Mouse (Mus musculus): Measurements from ENCODE around the gene Mdh1b.

Gene Mdh1b

DNA sequence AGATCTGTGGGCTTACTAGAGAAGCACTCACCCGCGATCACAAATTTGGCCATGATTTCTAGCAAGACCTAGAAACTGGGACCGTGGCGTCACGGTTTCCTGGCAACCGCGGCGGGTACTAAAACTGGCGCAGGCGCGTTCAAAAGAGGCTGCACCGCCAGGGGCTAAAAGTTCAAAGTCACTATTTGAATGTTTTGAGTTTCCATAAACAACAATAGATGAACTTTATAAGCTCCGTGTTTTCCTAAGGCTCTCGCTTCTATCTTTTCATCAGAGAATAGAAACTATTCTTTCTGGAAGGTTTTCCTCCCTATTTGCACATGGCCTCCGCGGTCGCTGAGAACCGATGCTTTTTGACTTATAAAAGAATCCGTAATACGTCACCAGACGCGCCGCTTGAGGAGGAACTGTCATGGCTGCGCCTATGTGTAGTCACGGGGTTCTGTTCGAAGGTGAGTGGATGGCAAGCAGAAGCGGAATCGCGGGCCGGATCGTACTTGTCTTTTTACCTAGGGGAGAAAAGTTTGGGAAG, at the start of gene Mdh1b, which contains the start of gene Fastkd2:
Gene Mdh1b, minus strand, starts transcription at position 79 of the 532 bp plus-strand sequence.
Gene Fastkd2, plus strand, starts transcription at position 375 of the 532 bp plus-strand sequence.
- peak; percentile 96 for DNase-seq (ENCODE audit: low spot score)

DNA sequence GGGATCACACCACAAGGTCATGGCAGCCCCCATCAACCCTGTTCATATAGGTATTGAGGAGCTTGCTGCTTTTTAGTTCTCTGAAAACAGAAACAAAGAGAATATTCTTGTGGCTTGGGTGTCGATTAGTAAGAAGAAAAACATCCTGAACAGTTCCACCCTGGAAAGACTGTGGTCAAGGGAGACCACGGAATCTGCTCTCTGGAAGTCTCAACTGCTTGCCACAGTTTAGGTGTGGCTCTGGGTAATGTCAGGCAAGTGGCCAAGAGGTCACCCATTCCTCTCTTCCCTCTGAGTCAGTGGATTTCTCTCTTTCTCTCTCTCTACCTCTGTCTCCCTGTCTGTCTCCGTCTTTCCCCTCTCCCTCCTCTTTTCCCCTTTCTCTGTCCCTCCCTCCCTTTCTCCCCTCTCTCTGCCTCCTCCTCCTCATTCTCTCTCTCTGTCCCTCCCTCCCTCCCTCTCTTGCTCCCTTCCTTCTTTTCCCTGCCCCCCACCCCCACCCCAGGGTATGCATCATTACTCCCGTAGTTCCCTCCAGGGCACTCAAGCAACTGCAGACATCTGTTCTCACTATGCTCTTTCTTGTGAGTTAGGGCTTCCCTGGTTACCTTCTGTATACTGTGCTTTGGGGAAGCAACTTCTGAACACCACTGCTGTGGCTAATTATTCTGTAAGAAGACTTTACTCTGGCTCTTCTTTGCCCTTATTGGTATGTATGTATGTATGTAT, 46.9 kb upstream of the Mdh1b start:
- no peak for DNase-seq (ENCODE audit: low spot score)

DNA sequence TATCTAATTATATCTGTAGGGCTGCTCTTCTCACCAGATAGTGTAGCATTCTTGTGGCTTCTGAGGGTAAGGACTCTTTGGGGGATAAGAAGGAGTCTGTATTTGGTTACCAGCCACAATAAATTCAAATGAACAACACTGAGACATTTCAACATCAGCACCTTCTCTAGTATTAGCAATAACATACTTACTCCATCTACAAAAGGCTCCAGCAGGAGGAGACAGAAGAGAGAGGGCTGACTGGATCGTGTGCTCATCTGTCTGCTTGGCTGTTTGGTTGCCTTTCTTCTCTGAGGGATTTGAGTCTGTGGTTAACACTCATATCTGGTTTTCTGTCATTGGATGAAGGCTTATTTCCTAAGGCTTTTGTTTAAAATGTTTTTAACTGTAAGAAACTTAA, 46.3 kb upstream of the Mdh1b start:
- DNase-seq (ENCODE audit: low spot score), result no peak

GRCm38 (mm10) chr1:63770309-63770708, 40.2 kb upstream of the Mdh1b start:
- no peak for DNase-seq (ENCODE audit: low spot score)

- no peak for DNase-seq (ENCODE audit: low spot score)
Observed at GRCm38 (mm10) chr1:63769167-63769566, 39.0 kb upstream of the Mdh1b start, which contains the start of gene 4933402D24Rik. 4933402D24Rik (minus strand) TSS chr1:63769267.

DNA sequence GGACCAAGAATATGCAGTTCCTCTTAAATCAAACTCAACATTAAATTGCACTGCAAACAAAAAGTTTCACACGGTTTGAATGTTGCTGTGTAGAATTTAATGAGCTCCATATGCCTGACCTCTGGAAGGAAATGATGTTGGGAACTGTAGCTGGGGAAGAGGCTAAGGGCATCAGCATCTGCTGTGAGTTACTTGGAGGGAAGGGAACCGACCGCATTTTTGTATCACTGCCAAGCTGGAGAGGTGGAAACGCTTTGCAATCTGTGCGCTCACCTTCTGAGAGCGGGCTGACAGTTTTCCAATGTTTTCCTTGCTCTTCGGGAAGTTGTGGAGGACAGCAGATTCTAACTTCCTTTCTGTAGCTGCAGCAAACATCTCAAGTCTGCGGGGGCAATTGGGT, 38.0 kb upstream of the Mdh1b start:
- DNase-seq (ENCODE audit: low spot score), result no peak

- no peak for DNase-seq (ENCODE audit: low spot score)
Observed at GRCm38 (mm10) chr1:63764395-63764794, 34.3 kb upstream of the Mdh1b start.

- DNase-seq (ENCODE audit: low spot score), result no peak
Observed at GRCm38 (mm10) chr1:63763881-63764386, 33.8 kb upstream of the Mdh1b start.

DNA sequence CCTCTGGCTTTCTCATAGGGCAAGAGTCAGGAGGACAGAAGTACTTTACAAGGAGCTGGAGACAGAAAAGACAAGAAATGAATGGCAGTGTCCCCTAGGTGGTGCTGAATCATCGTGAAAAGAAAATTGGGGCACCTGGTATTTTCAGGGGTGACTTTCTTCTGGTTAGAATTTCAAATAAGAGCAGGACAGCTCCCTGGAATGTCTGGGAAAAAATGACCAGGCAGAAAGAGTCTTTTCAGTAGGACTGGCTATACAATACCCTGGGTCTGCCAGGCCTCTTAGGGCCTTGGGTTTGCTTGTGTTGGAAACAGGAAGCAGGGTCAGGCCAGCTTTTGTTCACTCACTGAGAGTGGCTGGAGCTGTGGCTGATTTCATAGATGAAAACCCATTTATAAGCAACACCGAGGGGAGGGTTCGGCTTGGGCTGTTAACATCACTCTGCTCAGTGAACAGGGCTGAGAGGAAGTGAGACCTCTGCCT, 33.1 kb upstream of the Mdh1b start:
- DNase-seq (ENCODE audit: low spot score), result peak; percentile 77

DNA sequence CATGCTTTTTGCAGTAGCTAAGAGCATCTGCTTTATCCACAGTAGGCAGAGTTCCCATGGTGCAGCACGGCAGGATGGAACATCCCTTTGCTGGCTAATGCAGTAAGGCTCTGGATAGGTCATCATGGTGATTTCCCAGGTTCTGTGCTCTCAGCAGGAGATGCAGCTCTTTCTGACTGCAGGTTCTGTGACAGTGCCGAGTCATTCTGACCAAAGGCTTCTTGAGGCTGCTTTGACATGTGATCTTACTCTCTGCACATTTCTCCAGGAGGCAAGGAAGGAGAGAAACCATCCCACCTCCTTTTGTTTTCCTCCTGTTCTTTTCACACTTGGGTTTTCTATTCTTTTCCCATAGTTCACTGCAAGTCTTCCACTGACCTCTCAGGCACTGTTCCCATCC, 25.9 kb upstream of the Mdh1b start:
- no peak for DNase-seq (ENCODE audit: low spot score)

DNA sequence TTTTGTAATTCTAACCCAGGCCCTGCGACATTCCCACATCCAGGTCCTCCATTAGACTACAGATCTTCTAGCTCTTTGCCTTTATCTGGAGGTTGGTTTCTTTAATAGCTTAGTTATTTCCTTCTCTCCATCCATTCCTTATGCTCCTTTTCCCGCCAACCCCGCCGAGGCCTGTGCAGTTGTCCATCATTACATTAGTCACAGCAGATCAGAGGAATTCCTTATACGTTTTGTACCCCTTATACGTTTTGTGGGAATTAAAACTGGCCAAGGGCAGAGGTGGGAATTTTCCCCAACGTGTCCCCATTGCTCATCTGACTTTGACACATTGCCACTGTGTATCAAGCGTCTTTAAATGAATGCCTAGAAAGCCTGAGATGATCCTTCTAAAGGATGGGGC, 322 bp downstream of the Mdh1b start:
- DNase-seq (ENCODE audit: low spot score), result no peak

GRCm38 (mm10) chr1:63720161-63720560, 10.0 kb downstream of the Mdh1b start:
- DNase-seq (ENCODE audit: low spot score), result no peak

- no peak for DNase-seq (ENCODE audit: low spot score)
Observed at GRCm38 (mm10) chr1:63708876-63709275, 21.2 kb downstream of the Mdh1b start.

DNA sequence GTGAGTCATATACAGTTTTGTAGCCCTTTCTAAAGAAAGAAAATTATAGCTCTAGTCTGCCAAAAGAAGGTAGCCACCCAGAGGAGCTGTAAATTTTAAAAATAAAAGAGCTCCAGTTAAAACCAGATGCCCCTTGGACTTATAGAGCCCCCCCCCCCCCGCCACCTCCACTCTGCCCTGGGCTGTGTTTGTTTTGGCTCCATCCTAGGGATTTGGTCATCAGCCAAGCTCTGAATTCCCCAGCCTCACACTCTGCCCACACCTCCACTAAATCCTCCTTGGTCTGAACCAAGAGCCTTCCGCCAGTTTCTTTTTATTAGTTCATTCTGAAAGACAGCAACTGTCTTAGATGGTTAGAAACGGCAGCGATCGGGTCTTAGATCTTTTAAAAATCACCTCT, 24.4 kb downstream of the Mdh1b start:
- DNase-seq (ENCODE audit: low spot score), result no peak

GRCm38 (mm10) chr1:63696861-63697260, 33.3 kb downstream of the Mdh1b start:
- no peak for DNase-seq (ENCODE audit: low spot score)

DNA sequence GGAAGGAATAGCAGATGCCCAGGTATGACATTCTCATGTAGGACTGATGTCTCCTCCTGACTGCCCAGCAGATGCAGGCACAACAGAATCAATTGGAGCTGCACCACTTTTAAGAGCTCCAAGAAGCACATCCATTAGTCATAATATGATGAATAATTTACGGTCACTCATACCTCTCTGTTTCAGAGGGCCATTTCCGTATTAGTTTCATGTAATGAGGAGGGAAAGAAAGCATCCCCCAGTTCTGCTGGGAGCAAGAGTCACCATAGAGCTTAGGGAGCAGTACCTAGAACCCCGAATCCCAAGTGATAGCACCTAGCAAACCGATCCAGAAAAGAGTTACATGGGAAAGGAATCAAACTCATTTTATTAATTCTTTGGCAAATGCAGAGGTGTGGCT, 43.3 kb downstream of the Mdh1b start, which contains the start of gene Dytn:
Gene Dytn, minus strand, starts transcription at position 101 of the 400 bp plus-strand sequence.
- peak; percentile 13 for DNase-seq (ENCODE audit: low spot score)

DNA sequence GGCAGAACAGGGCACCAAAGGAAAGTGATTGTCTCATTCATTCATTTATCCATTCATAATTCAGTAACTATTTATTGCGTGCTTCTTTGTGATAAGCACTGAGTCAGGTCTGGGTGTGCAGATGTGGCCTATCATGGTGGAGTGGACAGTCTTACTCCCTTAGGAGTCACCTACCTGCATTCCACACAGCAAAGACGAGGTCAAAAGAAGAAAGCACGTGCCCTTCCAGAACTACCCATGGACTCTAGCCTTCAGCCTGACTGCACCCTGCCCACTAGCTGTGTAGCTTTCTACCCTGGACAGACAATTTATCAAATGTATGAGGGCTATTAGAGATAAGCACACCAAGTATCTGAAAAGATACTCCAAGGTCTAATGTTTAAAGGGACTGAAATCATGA, 54.1 kb downstream of the Mdh1b start:
- DNase-seq (ENCODE audit: low spot score), result no peak

DNA sequence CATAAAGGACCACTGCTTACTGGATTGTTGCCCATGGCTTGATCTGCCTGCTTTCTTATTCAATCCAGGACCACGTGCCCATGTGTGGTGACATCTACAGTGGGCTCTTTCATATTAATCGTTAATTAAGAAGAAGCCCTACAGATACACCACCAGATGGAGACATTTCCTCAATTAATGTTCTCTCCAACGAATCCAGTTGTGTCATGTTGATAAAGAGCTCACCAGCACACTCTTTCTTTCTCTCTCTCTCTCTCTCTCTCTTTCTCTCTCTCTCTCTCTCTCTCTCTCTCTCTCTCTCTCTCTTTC, 61.3 kb downstream of the Mdh1b start:
- peak; percentile 90 for DNase-seq (ENCODE audit: low spot score)

DNA sequence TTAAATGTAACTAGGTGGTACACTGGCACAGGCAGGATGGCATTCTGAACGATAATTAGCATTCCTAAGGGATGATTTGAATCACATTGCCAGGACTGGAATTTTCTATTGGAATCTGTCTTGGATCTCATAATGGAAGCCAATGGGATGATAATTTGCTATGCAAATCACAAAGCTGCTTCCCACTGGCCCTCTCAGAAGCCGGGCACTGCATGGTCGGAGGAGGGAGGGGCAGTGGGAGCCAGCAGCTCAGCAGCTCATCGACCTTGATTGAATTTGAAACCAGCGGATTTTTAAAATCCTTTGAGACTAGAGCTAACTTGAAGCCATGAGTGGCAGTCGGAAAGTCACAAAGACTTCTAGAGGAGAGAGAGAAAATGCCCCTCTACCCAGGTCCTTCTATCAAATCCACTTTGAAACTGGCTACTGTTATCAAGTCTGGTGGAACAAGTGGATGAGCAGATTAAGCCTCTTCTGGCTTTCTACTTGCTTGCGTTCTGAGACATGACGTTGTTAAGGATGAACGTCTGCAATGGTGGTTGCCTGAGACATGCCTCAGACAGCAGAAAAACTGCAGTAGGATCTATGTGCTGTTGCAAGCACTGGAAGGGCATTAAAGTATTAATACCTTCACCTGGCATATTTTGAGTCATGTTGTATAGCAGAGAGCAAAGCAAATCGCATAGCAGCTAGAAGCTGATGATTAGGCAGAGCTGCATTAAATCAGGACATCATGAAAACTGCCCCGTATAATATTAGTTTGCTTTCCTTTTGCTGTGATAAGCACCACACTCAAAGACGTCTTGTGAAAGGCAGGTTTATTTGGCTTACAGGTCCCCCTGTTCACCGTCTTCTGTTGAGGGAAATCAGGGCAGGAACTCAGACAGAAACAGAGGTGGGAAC, 61.9 kb downstream of the Mdh1b start:
- DNase-seq (ENCODE audit: low spot score), result peak; percentile 69

DNA sequence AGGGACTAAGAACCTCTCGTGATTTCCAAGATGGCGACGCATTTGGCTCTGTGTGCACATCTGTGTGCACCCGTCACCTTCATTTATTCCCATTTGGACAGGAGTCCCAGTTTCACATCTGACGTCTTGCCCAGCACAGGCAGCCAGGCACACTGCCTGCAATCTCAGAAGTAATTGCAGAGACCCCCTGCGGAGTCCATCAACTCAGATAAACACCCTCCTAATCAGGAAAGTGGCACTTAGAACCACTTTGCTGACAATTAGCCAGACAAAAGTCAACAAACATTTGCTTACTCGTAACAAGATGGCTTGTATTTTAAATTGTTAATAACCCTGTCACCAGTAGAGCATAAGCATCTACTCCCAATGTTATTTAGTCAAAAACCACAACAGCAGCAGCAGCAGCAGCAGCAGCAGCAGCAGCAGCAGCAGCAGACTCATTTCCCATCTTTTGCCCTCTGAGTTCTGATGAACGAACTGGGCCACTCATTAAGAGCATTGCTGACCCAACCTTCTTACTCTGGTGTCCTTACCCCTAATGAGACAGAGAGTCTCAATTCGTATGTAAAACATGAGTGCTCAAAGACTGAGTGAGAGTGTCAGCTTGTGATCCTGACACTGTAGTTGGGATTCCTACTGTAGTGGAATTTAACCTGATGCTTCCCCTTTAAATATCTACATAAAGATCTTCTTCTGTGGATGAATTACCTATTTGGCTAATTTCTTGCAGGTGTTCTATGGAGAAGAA, 62.7 kb downstream of the Mdh1b start:
- DNase-seq (ENCODE audit: low spot score), result peak; percentile 88

DNA sequence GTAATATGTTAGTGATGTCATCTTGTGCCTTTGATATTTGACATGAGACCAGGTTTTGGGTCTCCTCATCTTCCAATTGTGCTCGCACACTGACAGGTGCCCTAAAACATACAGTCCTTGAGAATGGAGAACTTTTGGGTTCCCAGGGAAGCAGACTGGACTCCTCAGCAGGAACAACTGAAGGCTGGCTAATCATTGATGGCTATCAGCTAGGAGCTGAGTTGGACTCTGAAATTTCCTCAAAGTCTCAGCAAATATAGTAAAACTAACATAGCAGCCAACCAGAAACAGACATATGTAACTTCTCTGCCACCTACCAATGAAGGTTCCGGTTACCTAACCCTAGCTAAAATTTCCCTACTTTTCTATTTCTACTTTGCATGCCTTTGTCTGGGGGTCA, 64.0 kb downstream of the Mdh1b start:
- no peak for DNase-seq (ENCODE audit: low spot score)

DNA sequence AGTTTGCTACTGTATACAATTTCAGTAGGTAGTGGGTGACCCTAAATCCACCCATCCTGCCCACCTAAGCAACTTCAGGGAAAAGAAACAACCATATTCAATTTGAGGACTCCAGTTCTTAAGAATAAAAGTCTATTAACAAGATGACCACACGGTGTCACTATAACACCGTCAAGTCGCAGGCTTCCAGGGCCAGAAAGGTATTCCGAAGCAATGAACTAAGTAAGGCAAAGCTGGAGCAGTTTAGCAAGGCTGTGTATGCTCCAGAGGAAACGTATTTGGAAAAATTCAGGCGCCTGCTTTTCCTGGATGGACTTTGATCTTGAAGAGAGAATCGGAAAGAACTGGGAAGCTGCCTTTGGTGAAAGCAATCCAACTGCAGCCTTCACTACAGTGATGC, 70.5 kb downstream of the Mdh1b start:
- DNase-seq (ENCODE audit: low spot score), result peak; percentile 90
